Mouse (Mus musculus) forebrain, embryonic 11.5 days (tissue): ENCODE measurements around the gene Rspo4. TPM values are rescaled to one million over a fixed set of nuclear protein-coding genes. Genes with fewer than 3 reads are reported as not detected.

Experiments
- ATAC-seq: fragments of 200-750 bp; cut with Nextera tagmentation; replicated peaks from 2 replicates; pipeline ENCODE4 v1.8.0; 2017; ENCODE audit warnings: moderate TSS enrichment; ENCODE audit not compliant: low FRiP score
- DNase-seq: peaks from one replicate; pipeline ENCODE4 v3.0.0-alpha.2; 2017; ENCODE audit warnings: low spot score
- H3K27ac ChIP-seq: fragments of 300-500 bp; sonication (generic); 2 replicates; pipeline ENCODE4 v1.5.1; 2014; ENCODE audit warnings: low read depth, low read length
- H3K27me3 ChIP-seq: fragments of 300-500 bp; sonication (generic); 2 replicates; pipeline ENCODE4 v1.6.1; 2014; ENCODE audit warnings: mild to moderate bottlenecking, low read length, mixed read lengths; ENCODE audit not compliant: control insufficient read depth, insufficient read depth
- H3K36me3 ChIP-seq: fragments of 300-500 bp; sonication (generic); 2 replicates; pipeline ENCODE4 v1.6.1; 2014; ENCODE audit warnings: mild to moderate bottlenecking, low read length, moderate library complexity, mixed read lengths; ENCODE audit not compliant: control insufficient read depth, insufficient read depth
- H3K4me1 ChIP-seq: fragments of 300-500 bp; sonication (generic); replicated peaks from 2 replicates; pipeline ENCODE4 v1.6.1; 2014; ENCODE audit warnings: low read length, mixed read lengths; ENCODE audit not compliant: control insufficient read depth, insufficient read depth
- H3K4me2 ChIP-seq: fragments of 300-500 bp; sonication (generic); 2 replicates; pipeline ENCODE4 v1.6.1; 2014; ENCODE audit warnings: low read depth, mild to moderate bottlenecking, low read length, moderate library complexity, mixed read lengths; ENCODE audit not compliant: severe bottlenecking
- H3K4me3 ChIP-seq: fragments of 300-500 bp; sonication (generic); 2 replicates; pipeline ENCODE4 v1.5.1; 2014; ENCODE audit warnings: low read depth, low read length
- H3K9ac ChIP-seq: fragments of 300-500 bp; sonication (generic); 2 replicates; pipeline ENCODE4 v1.6.1; 2014; ENCODE audit warnings: low read length
- H3K9me3 ChIP-seq: fragments of 300-500 bp; sonication (generic); 2 replicates; pipeline ENCODE4 v1.6.1; 2016; ENCODE audit warnings: low read length, mixed read lengths; ENCODE audit not compliant: control insufficient read depth
- WGBS: fragments of 180-500 bp; shearing (Covaris S2); extraction: QIAGEN DNeasy Blood & Tissue Kit; methylation state at CpG from one replicate; pipeline ENCODE4 v1.1.7; 2014; 5-methylcytosine and 5-hydroxymethylcytosine counted together
- polyA plus RNA-seq: library from polyadenylated mRNA; unstranded; fragments of >200 nt; fragmentation: Nextera tagmentation; extraction: Ambion mirVana; gene quantifications from 2 replicates; pipeline ENCODE4 v1.2.1, GENCODE M21; 2014

Rspo4 gene
- polyA plus RNA-seq, 1 experiment from 2014 or later = 0.15 TPM

GRCm38 (mm10) chr2:151916061-151916831 is 73.5 kb downstream of the Rspo4 start:
- no peaks in the 10 kb centered on the region for H3K36me3 ChIP-seq

GRCm38 (mm10) chr2:151919140-151919539 is 76.4 kb downstream of the Rspo4 start:
- Histone ChIP-seq H3K4me2 (no peak overlapping the region), H3K27me3 (no peaks in the 10 kb centered on the region), H3K9ac (no peak overlapping the region), H3K27ac (no peak overlapping the region), H3K4me3 (no peak overlapping the region), H3K9me3 (no peaks in the 10 kb centered on the region), H3K4me1 (peaks cover 3% of the 10 kb centered on the region; the same call in 1 of the 2 replicates), H3K36me3 (no peaks in the 10 kb centered on the region)
- ATAC-seq = no peak
- DNase-seq = no peak
- WGBS = 79% methylated on average over 9 of the region's 9 CpGs

More at GRCm38 (mm10) chr2:151916061-151916831, 73.5 kb downstream of the Rspo4 start:
- whole genome bisulfite sequencing = 78% methylated on average over 13 of the region's 13 CpGs
- no peak overlapping the region for H3K4me3 ChIP-seq
- no peaks in the 10 kb centered on the region for H3K9me3 ChIP-seq
- 0 out of 2 replicates have a peak, but pooled peaks cover 1% of the 10 kb centered on the region for H3K4me1 ChIP-seq
- H3K27ac ChIP-seq = no peak overlapping the region
- no peaks in the 10 kb centered on the region for H3K27me3 ChIP-seq
- no peak overlapping the region for H3K9ac ChIP-seq
- H3K4me2 ChIP-seq = no peak overlapping the region
- no peak for DNase-seq
- no peak for ATAC-seq

GRCm38 (mm10) chr2:151921068-151921467 is 78.3 kb downstream of the Rspo4 start:
- H3K9ac ChIP-seq = no peak overlapping the region
- peaks cover 3% of the 10 kb centered on the region; the same call in 1 of the 2 replicates for H3K4me1 ChIP-seq
- H3K4me2 ChIP-seq = no peak overlapping the region
- H3K27me3 ChIP-seq = no peaks in the 10 kb centered on the region
- no peak for DNase-seq
- no peak overlapping the region for H3K27ac ChIP-seq
- H3K9me3 ChIP-seq = no peaks in the 10 kb centered on the region
- no peaks in the 10 kb centered on the region for H3K36me3 ChIP-seq
- H3K4me3 ChIP-seq = no peak overlapping the region
- no peak for ATAC-seq
- 62% methylated on average over 8 of the region's 8 CpGs for WGBS

GRCm38 (mm10) chr2:151921596-151921995 is 78.9 kb downstream of the Rspo4 start:
- no peaks in the 10 kb centered on the region for H3K27me3 ChIP-seq
- no peak overlapping the region for H3K27ac ChIP-seq
- H3K9me3 ChIP-seq = no peaks in the 10 kb centered on the region
- no peak for ATAC-seq
- no peak overlapping the region for H3K4me3 ChIP-seq
- no peak overlapping the region for H3K9ac ChIP-seq
- DNase-seq = no peak
- H3K4me2 ChIP-seq = no peak overlapping the region
- H3K4me1 ChIP-seq = peaks cover 3% of the 10 kb centered on the region; the same call in 1 of the 2 replicates
- H3K36me3 ChIP-seq = no peaks in the 10 kb centered on the region
- WGBS = 56% methylated on average over 4 of the region's 4 CpGs

Other genes starting within 250 kb of the Rspo4 start
- gene Snph, start 210.3 kb upstream of the Rspo4 start, polyA plus RNA-seq = 2.4 and 3.6 TPM in 2 replicates
- gene Rad21l, start 174.4 kb upstream of the Rspo4 start, polyA plus RNA-seq = not detected in 2 replicates
- gene Tmem74b, start 140.9 kb upstream of the Rspo4 start, polyA plus RNA-seq = 6.9 and 7.7 TPM in 2 replicates
- gene Psmf1, start 98.7 kb upstream of the Rspo4 start, polyA plus RNA-seq = 46.8 and 51.9 TPM in 2 replicates
- gene Angpt4, start 68.3 kb downstream of the Rspo4 start, polyA plus RNA-seq = not detected in 2 replicates
- gene Fam110a, start 137.3 kb downstream of the Rspo4 start, polyA plus RNA-seq = 85.6 and 88.1 TPM in 2 replicates
- 1.0 and 1.4 TPM in 2 replicates for gene Slc52a3, start 153.6 kb downstream of the Rspo4 start, polyA plus RNA-seq
- gene Scrt2, start 238.6 kb downstream of the Rspo4 start, polyA plus RNA-seq = 10.0 and 11.3 TPM in 2 replicates